Mouse (Mus musculus) neural tube, embryonic 13.5 days (tissue): ENCODE results near the gene Asic2. TPM values are rescaled to one million over a fixed set of nuclear protein-coding genes. Genes with fewer than 3 reads are reported as not detected.
A peak's percentile ranks its signal among the peaks of the same experiment; 100 is the strongest.

Source experiments
- ATAC-seq: fragments of 200-750 bp; cut with Nextera tagmentation; 2 replicates; pipeline ENCODE4 v1.8.0; 2017; ENCODE audit warnings: low read depth, mild to moderate bottlenecking, moderate TSS enrichment, moderate library complexity
- H3K27ac ChIP-seq: fragments of 300-500 bp; sonication (generic); replicated peaks from 2 replicates; pipeline ENCODE4 v1.5.1; 2015; ENCODE audit warnings: moderate library complexity, mild to moderate bottlenecking, inconsistent platforms
- H3K27me3 ChIP-seq: fragments of 300-500 bp; sonication (generic); 2 replicates; pipeline ENCODE4 v1.6.1; 2015; ENCODE audit warnings: mild to moderate bottlenecking, inconsistent platforms
- H3K36me3 ChIP-seq: fragments of 300-500 bp; sonication (generic); 2 replicates; pipeline ENCODE4 v1.6.1; 2015; ENCODE audit warnings: mild to moderate bottlenecking, inconsistent platforms
- H3K4me1 ChIP-seq: fragments of 300-500 bp; sonication (generic); replicated peaks from 2 replicates; pipeline ENCODE4 v1.6.1; 2015; ENCODE audit warnings: inconsistent platforms
- H3K4me2 ChIP-seq: fragments of 300-500 bp; sonication (generic); 2 replicates; pipeline ENCODE4 v1.6.1; 2015; ENCODE audit warnings: inconsistent platforms, mild to moderate bottlenecking, moderate library complexity
- H3K4me3 ChIP-seq: fragments of 300-500 bp; sonication (generic); 2 replicates; pipeline ENCODE4 v1.5.1; 2015; ENCODE audit warnings: mild to moderate bottlenecking, inconsistent platforms
- H3K9ac ChIP-seq: fragments of 300-500 bp; sonication (generic); 2 replicates; pipeline ENCODE4 v1.6.1; 2015; ENCODE audit warnings: moderate library complexity, mild to moderate bottlenecking, inconsistent platforms
- H3K9me3 ChIP-seq: fragments of 300-500 bp; sonication (generic); 2 replicates; pipeline ENCODE4 v1.6.1; 2016; ENCODE audit warnings: inconsistent platforms
- WGBS: fragments of 180-500 bp; shearing (Covaris S2); methylation state at CpG from one replicate; pipeline ENCODE4 v1.1.7; 2015; 5-methylcytosine and 5-hydroxymethylcytosine counted together
- polyA plus RNA-seq: library from polyadenylated mRNA; unstranded; fragments of >200 nt; fragmentation: Nextera tagmentation; extraction: Ambion mirVana; gene quantifications from 2 replicates; pipeline ENCODE4 v1.2.1, GENCODE M21; 2015

The Asic2 gene
- polyA plus RNA-seq, 1 experiment from 2014 or later: 9.1 TPM

DNA sequence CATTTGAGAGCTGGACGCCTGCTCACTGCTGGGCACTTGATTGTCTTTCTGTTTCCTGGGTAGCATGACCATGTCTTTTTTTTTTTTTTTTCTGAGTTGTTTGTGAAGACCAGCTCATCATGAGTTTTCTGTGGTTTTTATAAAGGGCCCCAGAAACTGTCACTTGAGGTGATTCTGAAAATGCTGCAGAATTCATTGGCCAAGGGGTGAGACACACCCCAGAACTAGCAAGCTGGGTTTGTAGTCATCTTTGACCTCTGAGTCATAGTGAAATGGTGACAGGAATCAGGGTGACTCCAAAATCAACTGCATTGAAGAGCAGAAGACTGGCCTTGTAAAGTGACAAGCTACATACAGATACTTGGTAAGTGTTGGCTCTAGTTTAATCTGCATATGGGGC lies 521.9 kb downstream of the Asic2 start:
- Histone ChIP-seq H3K36me3 (no peaks in the 10 kb centered on the region), H3K4me2 (no peak overlapping the region), H3K4me3 (no peak overlapping the region), H3K4me1 (peaks cover 19% of the 10 kb centered on the region), H3K27me3 (no peaks in the 10 kb centered on the region), H3K9me3 (no peaks in the 10 kb centered on the region), H3K9ac (no peak overlapping the region), H3K27ac (no peak overlapping the region)
- no peak for ATAC-seq
- 82% methylated on average over 1 of the region's 1 CpGs for WGBS

DNA sequence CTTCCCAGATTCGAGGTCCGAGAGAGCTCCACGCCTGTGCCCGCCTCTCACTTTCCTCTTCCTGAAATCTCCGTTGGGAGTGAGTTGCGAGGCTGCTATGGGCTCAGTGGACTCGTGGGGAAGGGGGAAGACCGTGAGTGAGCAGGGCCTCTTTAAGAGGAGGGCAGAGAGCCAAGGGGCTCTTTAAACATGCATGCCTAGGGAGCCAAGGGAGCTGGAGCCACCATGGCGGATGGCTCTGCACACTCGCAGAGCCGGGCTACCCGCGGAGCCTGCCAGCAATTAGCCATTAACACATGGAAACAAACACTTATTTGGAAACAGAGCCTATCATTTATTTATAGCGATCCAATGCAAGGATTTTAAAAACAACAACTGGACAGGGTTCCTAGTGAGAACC lies 541.4 kb downstream of the Asic2 start:
- WGBS: 40% methylated on average over 14 of the region's 14 CpGs
- peaks cover 17% of the 10 kb centered on the region for H3K4me1 ChIP-seq
- no peaks in the 10 kb centered on the region for H3K9me3 ChIP-seq
- H3K27ac ChIP-seq: peak overlapping the region; percentile 67; the same call in 1 of the 2 replicates
- H3K36me3 ChIP-seq: no peaks in the 10 kb centered on the region
- H3K4me3 ChIP-seq: no peak overlapping the region
- H3K27me3 ChIP-seq: no peaks in the 10 kb centered on the region
- no peak overlapping the region for H3K9ac ChIP-seq
- ATAC-seq: peak; percentile 78
- H3K4me2 ChIP-seq: peak overlapping the region; percentile 24; the same call in 1 of the 2 replicates

DNA sequence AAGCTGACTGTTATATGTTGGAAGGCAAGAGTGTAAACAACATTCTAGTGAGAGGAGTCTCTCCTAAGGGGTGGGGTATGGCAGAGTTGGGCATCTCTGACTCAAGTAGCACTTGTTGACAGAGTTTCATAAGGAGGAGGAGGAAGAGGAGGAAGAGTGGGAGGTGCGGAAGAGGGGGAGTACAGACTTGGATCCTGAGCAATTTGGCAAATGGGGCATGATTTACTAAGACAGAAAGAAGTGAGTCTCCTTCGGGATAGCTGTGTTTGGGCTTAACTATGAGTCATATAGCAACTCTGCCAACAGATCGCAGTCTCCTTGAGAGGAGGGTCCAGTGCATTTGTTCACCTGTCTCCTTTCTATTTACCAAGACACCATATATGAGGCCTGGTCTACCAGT lies 549.1 kb downstream of the Asic2 start:
- no peaks in the 10 kb centered on the region for H3K27me3 ChIP-seq
- H3K9me3 ChIP-seq: 0 out of 2 replicates have a peak, but pooled peaks cover 5% of the 10 kb centered on the region
- H3K27ac ChIP-seq: no peak overlapping the region
- H3K4me1 ChIP-seq: no peaks in the 10 kb centered on the region
- no peak overlapping the region for H3K4me2 ChIP-seq
- no peak for ATAC-seq
- WGBS: 90% methylated on average over 3 of the region's 3 CpGs
- no peak overlapping the region for H3K4me3 ChIP-seq
- H3K36me3 ChIP-seq: no peaks in the 10 kb centered on the region
- no peak overlapping the region for H3K9ac ChIP-seq

DNA sequence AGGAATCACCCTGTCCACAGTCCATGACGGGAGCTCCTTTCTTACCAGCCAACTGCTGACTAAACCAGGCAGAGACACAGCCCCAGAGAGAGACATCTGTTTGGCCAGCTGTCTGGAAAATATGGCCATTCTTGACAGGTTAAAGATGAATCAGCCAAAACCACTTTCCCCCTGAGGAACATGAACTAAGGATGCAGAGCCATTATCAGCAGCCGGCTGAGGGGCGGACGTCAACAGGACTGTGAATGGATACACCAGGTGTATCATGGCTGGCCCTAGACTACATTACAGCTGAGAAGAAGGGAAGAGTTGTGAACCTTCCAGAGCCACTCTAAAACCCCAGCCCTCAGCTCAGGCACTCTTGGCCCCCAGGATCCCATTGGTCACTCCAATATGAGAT lies 550.2 kb downstream of the Asic2 start:
- H3K4me3 ChIP-seq: no peak overlapping the region
- H3K27ac ChIP-seq: no peak overlapping the region
- ATAC-seq: no peak
- 75% methylated on average over 4 of the region's 4 CpGs for WGBS
- no peak overlapping the region for H3K4me2 ChIP-seq
- H3K4me1 ChIP-seq: no peaks in the 10 kb centered on the region
- H3K36me3 ChIP-seq: no peaks in the 10 kb centered on the region
- H3K27me3 ChIP-seq: no peaks in the 10 kb centered on the region
- H3K9me3 ChIP-seq: 0 out of 2 replicates have a peak, but pooled peaks cover 5% of the 10 kb centered on the region
- H3K9ac ChIP-seq: no peak overlapping the region

DNA sequence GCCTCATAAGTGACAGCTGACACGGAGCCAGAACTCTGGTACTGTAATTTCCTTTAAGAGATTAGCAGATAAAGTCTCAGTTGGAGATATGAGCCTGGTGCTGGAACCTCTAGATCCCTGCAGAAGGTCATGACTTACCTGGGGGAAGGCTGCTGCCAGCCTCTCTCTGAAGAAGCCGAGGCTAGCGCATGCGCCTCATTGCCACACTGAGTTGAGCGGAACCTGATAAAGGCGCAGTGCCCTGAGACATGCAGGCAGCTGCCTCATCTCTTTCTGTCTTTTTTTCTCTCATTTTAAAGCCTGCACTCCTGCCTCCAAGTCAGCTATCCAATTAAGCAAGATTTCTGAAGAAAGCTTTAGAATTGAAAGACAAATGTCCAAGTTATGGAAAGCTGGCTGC lies 551.9 kb downstream of the Asic2 start:
- 90% methylated on average over 6 of the region's 6 CpGs for WGBS
- ATAC-seq: no peak

DNA sequence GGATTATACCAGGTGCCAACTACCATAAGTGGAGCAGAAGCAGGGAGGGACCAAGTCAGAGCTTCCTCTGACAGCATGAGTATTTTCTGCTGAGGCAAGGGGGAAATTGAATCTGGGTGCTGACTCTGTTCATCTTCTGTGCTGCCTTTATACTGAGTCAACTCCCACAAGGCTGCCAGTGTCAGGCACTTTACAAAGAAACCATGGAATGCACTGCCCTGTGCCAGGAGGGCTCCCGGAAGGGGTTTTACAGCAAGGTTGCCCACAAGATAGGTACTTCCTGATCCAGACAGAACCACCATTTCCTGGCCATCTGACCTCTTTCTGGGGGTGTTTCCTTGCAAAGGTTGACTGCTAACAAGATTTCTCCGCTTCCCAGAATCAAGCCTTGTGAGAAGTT lies 553.7 kb downstream of the Asic2 start:
- H3K4me3 ChIP-seq: no peak overlapping the region
- WGBS: 95% methylated on average over 2 of the region's 2 CpGs
- ATAC-seq: no peak
- H3K9ac ChIP-seq: no peak overlapping the region
- no peaks in the 10 kb centered on the region for H3K36me3 ChIP-seq
- H3K4me1 ChIP-seq: no peaks in the 10 kb centered on the region
- H3K27me3 ChIP-seq: no peaks in the 10 kb centered on the region
- 0 out of 2 replicates have a peak, but pooled peaks cover 5% of the 10 kb centered on the region for H3K9me3 ChIP-seq
- H3K27ac ChIP-seq: no peak overlapping the region
- no peak overlapping the region for H3K4me2 ChIP-seq

More for the DNA sequence above, 551.9 kb downstream of the Asic2 start:
- Histone ChIP-seq H3K4me3 (no peak overlapping the region), H3K4me2 (no peak overlapping the region), H3K36me3 (no peaks in the 10 kb centered on the region), H3K27ac (no peak overlapping the region), H3K4me1 (no peaks in the 10 kb centered on the region), H3K27me3 (no peaks in the 10 kb centered on the region), H3K9ac (no peak overlapping the region), H3K9me3 (0 out of 2 replicates have a peak, but pooled peaks cover 5% of the 10 kb centered on the region)

DNA sequence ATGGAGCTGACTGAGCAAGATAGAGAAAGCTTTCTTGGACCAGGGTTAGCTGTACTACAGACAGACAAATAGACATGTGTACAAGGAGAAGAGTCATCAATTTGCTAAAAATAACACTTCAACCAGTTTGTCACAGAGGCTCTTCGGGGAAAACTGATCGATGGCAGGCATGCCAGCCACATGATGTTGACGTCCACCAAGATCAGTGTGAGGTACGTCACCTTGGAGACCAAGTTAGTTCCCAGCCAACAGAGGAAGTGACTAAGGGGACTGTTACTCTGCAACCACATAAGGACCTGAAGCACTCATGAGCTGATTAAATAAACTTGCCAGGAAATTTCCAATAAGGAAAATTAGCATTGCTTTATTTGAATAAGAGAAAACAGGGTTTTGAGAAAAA lies 557.0 kb downstream of the Asic2 start:
- Histone ChIP-seq H3K4me2 (no peak overlapping the region), H3K4me3 (no peak overlapping the region), H3K4me1 (no peaks in the 10 kb centered on the region), H3K36me3 (no peaks in the 10 kb centered on the region), H3K27me3 (no peaks in the 10 kb centered on the region), H3K9me3 (no peaks in the 10 kb centered on the region), H3K9ac (no peak overlapping the region), H3K27ac (no peak overlapping the region)
- 81% methylated on average over 4 of the region's 4 CpGs for WGBS
- ATAC-seq: no peak

DNA sequence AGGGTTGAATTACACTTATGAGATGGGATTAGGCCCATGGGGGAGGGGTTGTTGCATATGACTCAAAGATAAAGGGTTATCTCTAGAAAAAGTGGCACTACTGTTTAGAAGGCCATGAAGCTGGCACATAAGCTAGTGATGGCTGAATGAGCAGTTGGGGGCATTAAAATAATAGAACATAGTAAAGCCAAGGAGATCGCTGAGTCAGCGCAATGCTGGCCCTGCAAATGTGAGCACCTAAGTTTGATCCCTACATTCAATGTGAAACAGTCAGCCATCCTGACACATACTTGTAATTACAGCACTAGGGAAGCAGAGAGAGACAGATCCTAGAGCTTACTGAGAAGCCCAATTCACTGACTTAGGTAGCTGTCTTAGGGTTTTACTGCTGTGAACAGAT lies 562.3 kb downstream of the Asic2 start:
- Histone ChIP-seq H3K4me1 (no peaks in the 10 kb centered on the region), H3K9ac (no peak overlapping the region), H3K9me3 (no peaks in the 10 kb centered on the region), H3K36me3 (no peaks in the 10 kb centered on the region), H3K27ac (no peak overlapping the region), H3K27me3 (no peaks in the 10 kb centered on the region), H3K4me3 (no peak overlapping the region), H3K4me2 (no peak overlapping the region)
- ATAC-seq: no peak
- WGBS: 96% methylated on average over 2 of the region's 2 CpGs

DNA sequence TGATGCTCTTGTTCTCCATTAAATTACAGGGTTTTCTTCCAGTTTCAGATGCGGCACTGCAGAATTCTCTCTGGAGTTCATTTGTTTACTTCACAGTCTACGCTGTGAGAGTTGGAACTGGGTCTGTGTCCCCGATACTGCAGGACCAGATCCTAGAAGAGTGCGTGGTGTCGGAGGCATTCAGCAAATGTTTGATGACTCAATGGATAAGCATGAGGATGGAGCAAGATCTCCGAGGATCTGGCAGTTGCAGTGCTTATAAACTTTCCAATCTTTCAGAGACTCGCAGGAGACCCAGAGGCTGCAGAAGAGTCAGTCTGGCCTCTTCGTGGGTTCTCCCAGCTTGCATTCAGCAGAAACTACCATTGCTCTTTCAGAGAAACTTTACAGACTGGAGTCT lies 566.0 kb downstream of the Asic2 start:
- Histone ChIP-seq H3K27ac (no peak overlapping the region), H3K27me3 (no peaks in the 10 kb centered on the region), H3K4me3 (no peak overlapping the region), H3K36me3 (no peaks in the 10 kb centered on the region), H3K4me2 (no peak overlapping the region), H3K9me3 (no peaks in the 10 kb centered on the region), H3K4me1 (no peaks in the 10 kb centered on the region), H3K9ac (no peak overlapping the region)
- no peak for ATAC-seq
- 86% methylated on average over 8 of the region's 8 CpGs for WGBS

DNA sequence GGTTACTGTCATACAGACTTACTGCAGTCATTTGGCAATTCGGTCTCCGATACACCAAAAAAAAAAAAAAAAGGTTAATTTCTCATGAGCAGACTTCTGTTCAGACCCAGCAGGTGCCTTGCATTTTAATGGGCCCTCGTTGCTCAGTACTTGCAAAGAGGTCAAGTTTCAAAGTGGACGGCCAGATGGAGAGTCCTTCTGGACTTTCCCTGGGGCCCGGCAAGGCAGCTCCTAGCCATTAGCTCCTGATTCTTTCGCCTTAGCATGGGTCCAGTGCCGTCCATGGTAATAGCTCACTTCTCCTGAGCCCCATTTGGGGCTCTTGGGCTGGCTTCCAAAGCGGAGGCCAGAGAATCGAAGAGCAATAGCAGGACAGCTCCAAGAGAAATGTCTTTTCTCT lies 575.4 kb downstream of the Asic2 start:
- 47% methylated on average over 9 of the region's 9 CpGs for WGBS
- Histone ChIP-seq H3K36me3 (no peaks in the 10 kb centered on the region), H3K4me1 (0 out of 2 replicates have a peak, but pooled peaks cover 6% of the 10 kb centered on the region), H3K9me3 (no peaks in the 10 kb centered on the region), H3K4me2 (no peak overlapping the region), H3K27ac (no peak overlapping the region), H3K27me3 (no peaks in the 10 kb centered on the region), H3K9ac (no peak overlapping the region), H3K4me3 (no peak overlapping the region)
- ATAC-seq: no peak

DNA sequence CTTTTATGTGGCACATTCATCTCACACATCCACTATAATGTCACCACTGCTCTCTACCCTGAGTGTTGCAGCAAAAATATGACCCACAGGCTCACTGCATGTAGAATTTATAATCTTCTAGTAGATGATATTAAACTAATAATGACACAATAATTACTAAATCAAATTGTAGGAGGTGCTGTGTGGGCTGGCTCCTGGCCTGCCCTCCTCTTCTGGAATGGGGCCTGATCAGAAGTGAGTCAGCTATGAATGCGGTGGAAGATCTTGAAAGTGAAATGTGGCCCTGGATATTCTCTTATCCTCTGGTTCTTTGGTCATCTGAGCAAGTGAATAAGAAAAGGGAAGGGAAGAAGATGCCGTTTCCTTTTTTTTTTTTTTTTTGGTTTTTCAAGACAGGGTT lies 582.1 kb downstream of the Asic2 start:
- ATAC-seq: no peak
- H3K9ac ChIP-seq: no peak overlapping the region

DNA sequence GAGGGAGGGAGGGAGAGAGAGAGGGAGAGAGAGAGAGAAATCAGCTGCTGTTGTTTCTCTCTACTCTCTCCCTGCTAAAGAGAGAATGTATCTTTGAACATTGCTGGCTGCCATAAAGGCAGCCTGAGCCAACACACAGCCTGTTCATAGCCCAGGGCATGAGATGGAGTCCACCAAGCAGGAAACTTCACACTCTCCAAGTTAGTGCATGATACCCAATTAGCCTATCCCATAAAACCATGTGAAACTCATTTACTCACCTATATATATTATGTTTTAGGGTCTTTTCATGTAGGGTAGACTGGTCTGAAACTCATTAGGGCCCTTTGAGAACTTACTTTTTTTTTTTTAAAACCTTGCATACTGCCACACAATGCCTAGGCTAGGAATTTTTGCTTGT lies 582.7 kb downstream of the Asic2 start:
- no peaks in the 10 kb centered on the region for H3K27me3 ChIP-seq
- no peak for ATAC-seq
- no peaks in the 10 kb centered on the region for H3K9me3 ChIP-seq
- no peaks in the 10 kb centered on the region for H3K36me3 ChIP-seq
- H3K4me3 ChIP-seq: no peak overlapping the region
- H3K27ac ChIP-seq: no peak overlapping the region
- peaks cover 13% of the 10 kb centered on the region; the same call in 1 of the 2 replicates for H3K4me1 ChIP-seq
- H3K4me2 ChIP-seq: no peak overlapping the region
- H3K9ac ChIP-seq: no peak overlapping the region

More for the DNA sequence above, 582.1 kb downstream of the Asic2 start:
- Histone ChIP-seq H3K4me2 (no peak overlapping the region), H3K4me1 (peaks cover 8% of the 10 kb centered on the region; the same call in 1 of the 2 replicates), H3K4me3 (no peak overlapping the region), H3K9me3 (no peaks in the 10 kb centered on the region), H3K27ac (no peak overlapping the region), H3K27me3 (no peaks in the 10 kb centered on the region), H3K36me3 (no peaks in the 10 kb centered on the region)
- 98% methylated on average over 2 of the region's 2 CpGs for WGBS

DNA sequence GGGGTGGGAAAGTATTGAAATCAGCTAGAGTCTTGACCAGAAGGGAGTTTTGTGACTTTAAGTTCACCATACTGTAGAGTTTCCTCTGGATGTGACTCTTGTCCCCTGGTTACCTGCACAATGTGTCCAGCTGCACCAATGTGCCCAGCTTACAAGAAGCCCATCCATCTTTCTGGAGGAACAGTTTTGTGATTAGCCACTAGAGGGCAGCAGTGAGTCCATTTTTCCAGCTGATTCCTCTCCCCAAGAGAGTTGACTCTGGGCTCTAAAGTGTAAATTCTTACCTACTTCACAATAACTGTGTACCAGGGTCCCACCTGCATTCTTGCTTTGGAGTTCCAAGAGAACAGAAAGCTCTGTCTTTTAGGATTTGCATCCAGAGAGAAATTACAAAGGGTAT lies 593.4 kb downstream of the Asic2 start:
- Histone ChIP-seq H3K9me3 (peaks cover 5% of the 10 kb centered on the region; the same call in 1 of the 2 replicates), H3K27me3 (no peaks in the 10 kb centered on the region), H3K9ac (no peak overlapping the region), H3K36me3 (no peaks in the 10 kb centered on the region), H3K4me2 (no peak overlapping the region), H3K4me3 (no peak overlapping the region), H3K4me1 (peaks cover 13% of the 10 kb centered on the region), H3K27ac (no peak overlapping the region)
- no peak for ATAC-seq
